Mouse (Mus musculus) hindbrain, embryonic 15.5 days (tissue): ENCODE results near the gene Ivd. TPM values are rescaled to one million over a fixed set of nuclear protein-coding genes. Genes with fewer than 3 reads are reported as not detected.

Experiments used
- ATAC-seq: fragments of 200-750 bp; cut with Nextera tagmentation; 2 replicates; pipeline ENCODE4 v1.8.0; 2017; ENCODE audit warnings: low read depth, moderate number of reproducible peaks, moderate TSS enrichment; ENCODE audit not compliant: low FRiP score
- H3K27ac ChIP-seq: fragments of 300-500 bp; sonication (generic); replicated peaks from 2 replicates; pipeline ENCODE4 v1.5.1; 2015; ENCODE audit warnings: mild to moderate bottlenecking, inconsistent platforms
- H3K27me3 ChIP-seq: fragments of 300-500 bp; sonication (generic); 2 replicates; pipeline ENCODE4 v1.6.1; 2015; ENCODE audit warnings: control low read depth, inconsistent platforms
- H3K36me3 ChIP-seq: fragments of 300-500 bp; sonication (generic); 2 replicates; pipeline ENCODE4 v1.6.1; 2015; ENCODE audit warnings: control low read depth, inconsistent platforms
- H3K4me1 ChIP-seq: fragments of 300-500 bp; sonication (generic); replicated peaks from 2 replicates; pipeline ENCODE4 v1.6.1; 2015; ENCODE audit warnings: control low read depth, inconsistent platforms
- H3K4me2 ChIP-seq: fragments of 300-500 bp; sonication (generic); 2 replicates; pipeline ENCODE4 v1.6.1; 2015; ENCODE audit warnings: moderate library complexity, mild to moderate bottlenecking, inconsistent platforms
- H3K4me3 ChIP-seq: fragments of 300-500 bp; sonication (generic); 2 replicates; pipeline ENCODE4 v1.5.1; 2015; ENCODE audit warnings: mild to moderate bottlenecking, inconsistent platforms
- H3K9ac ChIP-seq: fragments of 300-500 bp; sonication (generic); 2 replicates; pipeline ENCODE4 v1.6.1; 2015; ENCODE audit warnings: inconsistent platforms
- H3K9me3 ChIP-seq: fragments of 300-500 bp; sonication (generic); 2 replicates; pipeline ENCODE4 v1.6.1; 2016; ENCODE audit warnings: control low read depth, inconsistent platforms
- WGBS: fragments of 180-500 bp; shearing (Covaris S2); methylation state at CpG from one replicate; pipeline ENCODE4 v1.1.7; 2015; 5-methylcytosine and 5-hydroxymethylcytosine counted together
- polyA plus RNA-seq: library from polyadenylated mRNA; unstranded; fragments of >200 nt; fragmentation: Nextera tagmentation; extraction: Ambion mirVana; gene quantifications from 2 replicates; pipeline ENCODE4 v1.2.1, GENCODE M21; 2015

Ivd gene
- polyA plus RNA-seq, 1 experiment from 2014 or later: 51.8 TPM

GRCm38 (mm10) chr2:118901175-118902031, 39.6 kb downstream of the Ivd start:
- H3K4me2 ChIP-seq: peak overlapping the region; percentile 99
- peaks cover 41% of the 10 kb centered on the region for H3K27me3 ChIP-seq
- WGBS: under 1% methylated on average over 78 of the region's 120 CpGs
- H3K4me1 ChIP-seq: peaks cover 65% of the 10 kb centered on the region
- H3K36me3 ChIP-seq: no peaks in the 10 kb centered on the region
- peak overlapping the region; percentile 96 for H3K4me3 ChIP-seq
- H3K9me3 ChIP-seq: no peaks in the 10 kb centered on the region
- peak; percentile 93 for ATAC-seq
- H3K9ac ChIP-seq: peak overlapping the region; percentile 90
- H3K27ac ChIP-seq: peak overlapping the region; percentile 92

- H3K4me3 ChIP-seq: peak overlapping the region; percentile 96
- peaks cover 56% of the 10 kb centered on the region for H3K4me1 ChIP-seq
- H3K9me3 ChIP-seq: no peaks in the 10 kb centered on the region
- no peaks in the 10 kb centered on the region for H3K36me3 ChIP-seq
- peak overlapping the region; percentile 90 for H3K9ac ChIP-seq
- peak; percentile 31 for ATAC-seq
- H3K27ac ChIP-seq: peak overlapping the region; percentile 92
- peaks cover 33% of the 10 kb centered on the region for H3K27me3 ChIP-seq
- under 1% methylated on average over 81 of the region's 106 CpGs for WGBS
- H3K4me2 ChIP-seq: peak overlapping the region; percentile 99
These were observed 40.6 kb downstream of the Ivd start for GRCm38 (mm10) chr2:118902051-118903025.

GRCm38 (mm10) chr2:118903333-118903741, 41.6 kb downstream of the Ivd start:
- H3K27me3 ChIP-seq: peaks cover 23% of the 10 kb centered on the region
- H3K36me3 ChIP-seq: no peaks in the 10 kb centered on the region
- 6% methylated on average over 10 of the region's 10 CpGs for WGBS
- H3K27ac ChIP-seq: 0 out of 2 replicates have a peak overlapping the region, but pooled peaks have one; percentile 32
- H3K9ac ChIP-seq: peak overlapping the region; percentile 90
- ATAC-seq: no peak
- H3K9me3 ChIP-seq: no peaks in the 10 kb centered on the region
- H3K4me3 ChIP-seq: peak overlapping the region; percentile 96
- peak overlapping the region; percentile 99 for H3K4me2 ChIP-seq
- H3K4me1 ChIP-seq: peaks cover 46% of the 10 kb centered on the region

GRCm38 (mm10) chr2:118905433-118906117, 43.8 kb downstream of the Ivd start:
- 81% methylated on average over 7 of the region's 7 CpGs for WGBS
- H3K27me3 ChIP-seq: peaks cover 3% of the 10 kb centered on the region; the same call in 1 of the 2 replicates
- no peaks in the 10 kb centered on the region for H3K9me3 ChIP-seq
- H3K36me3 ChIP-seq: no peaks in the 10 kb centered on the region
- H3K9ac ChIP-seq: no peak overlapping the region
- no peak overlapping the region for H3K4me2 ChIP-seq
- H3K4me3 ChIP-seq: no peak overlapping the region
- ATAC-seq: no peak
- no peak overlapping the region for H3K27ac ChIP-seq
- peaks cover 38% of the 10 kb centered on the region for H3K4me1 ChIP-seq

- Histone ChIP-seq H3K4me3 (no peak overlapping the region), H3K36me3 (no peaks in the 10 kb centered on the region), H3K27ac (no peak overlapping the region), H3K9me3 (no peaks in the 10 kb centered on the region), H3K4me2 (no peak overlapping the region), H3K4me1 (peaks cover 34% of the 10 kb centered on the region), H3K9ac (no peak overlapping the region), H3K27me3 (no peaks in the 10 kb centered on the region)
- 76% methylated on average over 5 of the region's 5 CpGs for WGBS
- no peak for ATAC-seq
These were observed 44.4 kb downstream of the Ivd start for GRCm38 (mm10) chr2:118906118-118906492.

- no peak for ATAC-seq
These were observed 46.0 kb downstream of the Ivd start for GRCm38 (mm10) chr2:118907781-118908180.

GRCm38 (mm10) chr2:118909151-118909550, 47.4 kb downstream of the Ivd start:
- 74% methylated on average over 1 of the region's 1 CpGs for WGBS
- Histone ChIP-seq H3K27me3 (no peaks in the 10 kb centered on the region), H3K9ac (no peak overlapping the region), H3K36me3 (no peaks in the 10 kb centered on the region), H3K27ac (no peak overlapping the region), H3K4me3 (no peak overlapping the region), H3K9me3 (no peaks in the 10 kb centered on the region), H3K4me1 (peaks cover 36% of the 10 kb centered on the region), H3K4me2 (no peak overlapping the region)
- no peak for ATAC-seq

More at GRCm38 (mm10) chr2:118907781-118908180, 46.0 kb downstream of the Ivd start:
- H3K27ac ChIP-seq: no peak overlapping the region
- no peaks in the 10 kb centered on the region for H3K36me3 ChIP-seq
- no peaks in the 10 kb centered on the region for H3K9me3 ChIP-seq
- WGBS: 93% methylated on average over 3 of the region's 3 CpGs
- peaks cover 36% of the 10 kb centered on the region for H3K4me1 ChIP-seq
- no peak overlapping the region for H3K9ac ChIP-seq
- H3K4me2 ChIP-seq: no peak overlapping the region
- no peak overlapping the region for H3K4me3 ChIP-seq
- H3K27me3 ChIP-seq: no peaks in the 10 kb centered on the region

- WGBS: 76% methylated on average over 7 of the region's 7 CpGs
- Histone ChIP-seq H3K36me3 (no peaks in the 10 kb centered on the region), H3K4me2 (no peak overlapping the region), H3K27ac (no peak overlapping the region), H3K9ac (no peak overlapping the region), H3K4me1 (peaks cover 28% of the 10 kb centered on the region), H3K27me3 (no peaks in the 10 kb centered on the region), H3K9me3 (no peaks in the 10 kb centered on the region), H3K4me3 (no peak overlapping the region)
- ATAC-seq: no peak
These were observed 49.0 kb downstream of the Ivd start for GRCm38 (mm10) chr2:118910605-118911278.

GRCm38 (mm10) chr2:118912706-118913105, 51.0 kb downstream of the Ivd start:
- Histone ChIP-seq H3K27me3 (no peaks in the 10 kb centered on the region), H3K4me3 (no peak overlapping the region), H3K36me3 (no peaks in the 10 kb centered on the region), H3K9me3 (no peaks in the 10 kb centered on the region), H3K9ac (no peak overlapping the region), H3K4me2 (no peak overlapping the region), H3K4me1 (peaks cover 24% of the 10 kb centered on the region), H3K27ac (no peak overlapping the region)
- WGBS: 79% methylated on average over 8 of the region's 8 CpGs
- no peak for ATAC-seq

GRCm38 (mm10) chr2:118913551-118914276, 52.0 kb downstream of the Ivd start:
- 53% methylated on average over 11 of the region's 11 CpGs for WGBS
- H3K9me3 ChIP-seq: no peaks in the 10 kb centered on the region
- H3K4me2 ChIP-seq: no peak overlapping the region
- 0 out of 2 replicates have a peak, but pooled peaks have one; percentile 21 for ATAC-seq
- H3K4me3 ChIP-seq: no peak overlapping the region
- no peaks in the 10 kb centered on the region for H3K36me3 ChIP-seq
- peaks cover 24% of the 10 kb centered on the region for H3K4me1 ChIP-seq
- H3K9ac ChIP-seq: no peak overlapping the region
- H3K27me3 ChIP-seq: no peaks in the 10 kb centered on the region
- H3K27ac ChIP-seq: no peak overlapping the region
